Comparison of ENCODE assay signal across 27 mouse cellular contexts in the genomic region with DNA sequence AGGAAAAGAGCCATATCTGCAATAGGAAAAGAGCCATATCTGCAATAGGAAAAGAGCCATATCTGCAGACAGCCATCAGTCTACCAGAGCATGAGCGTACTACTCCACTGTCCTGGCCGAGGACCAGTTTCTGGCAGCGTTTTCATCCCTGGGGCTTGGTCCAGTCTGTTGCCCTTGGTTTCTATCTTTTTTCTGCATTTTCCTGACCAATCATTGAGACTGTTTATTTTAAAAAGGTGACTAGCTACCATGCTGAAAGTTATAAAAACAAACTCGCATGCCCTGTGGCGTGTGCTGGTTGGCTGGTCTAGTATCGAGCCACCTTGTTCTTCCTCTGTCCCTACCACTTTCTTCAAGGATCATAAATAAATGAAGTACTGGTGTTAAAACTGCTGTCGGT. TPM values are rescaled to one million over a fixed set of nuclear protein-coding genes. Genes with fewer than 3 reads are reported as not detected.
DNase-seq lines count a peak whose midpoint lies in the region; ATAC-seq lines count a peak whose summit lies in the region.
"Had no signal": no experiment of that assay in that cellular context is flagged by ENCODE, and none has a peak within 500 bp of the region (broad histone marks: within the 10 kb centered on the region; RNA-seq: fewer than 3 reads in every experiment).

No protein-coding gene starts in this region.

- ATAC-seq in kidney, embryonic 15.5 days (replicated peaks; ENCODE audit: low FRiP score) = peak; percentile 30; the same call in 1 of the 2 replicates
- ATAC-seq in megakaryocyte, adult 5-6 weeks (ENCODE audit: poor library complexity, severe bottlenecking) = no peak
- ATAC-seq: forebrain, embryonic 16.5 days; intestine, postnatal 0 days; lung, postnatal 0 days had no signal

- H3K4me1 ChIP-seq in kidney, embryonic 15.5 days = no peaks in the 10 kb centered on the region
- H3K4me1 ChIP-seq: heart, embryonic 12.5 days; hindbrain, embryonic 13.5 days; limb, embryonic 10.5 days; limb, embryonic 15.5 days; liver, embryonic 13.5 days; neural tube, embryonic 15.5 days had no signal

- no peak overlapping the region for H3K4me2 ChIP-seq in kidney, embryonic 15.5 days
- H3K4me2 ChIP-seq: heart, embryonic 12.5 days; hindbrain, embryonic 13.5 days; limb, embryonic 15.5 days; liver, embryonic 13.5 days; neural tube, embryonic 15.5 days had no signal

- intact Hi-C loops in left cerebral cortex, postnatal 4 days (cut with DNase I) = no loop called here
- intact Hi-C loops in left cerebral cortex, postnatal 10 days (cut with DNase I) = no loop called here

- 75% methylated on average over 7 of the region's 7 CpGs for WGBS in kidney, embryonic 15.5 days

- H3K9me3 ChIP-seq in kidney, embryonic 15.5 days (replicated peaks) = no peaks in the 10 kb centered on the region
- H3K9me3 ChIP-seq: G1E; heart, embryonic 12.5 days; hindbrain, embryonic 13.5 days; limb, embryonic 10.5 days; limb, embryonic 15.5 days; liver, embryonic 13.5 days; neural tube, embryonic 15.5 days had no signal

- peak overlapping the region; percentile 59 for H3K27ac ChIP-seq in kidney, embryonic 15.5 days
- H3K27ac ChIP-seq: heart, adult 2 months; hindbrain, embryonic 13.5 days; layer of hippocampus, adult 2 months; limb, embryonic 10.5 days; limb, embryonic 15.5 days; liver, embryonic 13.5 days; neural tube, embryonic 15.5 days had no signal

- no peaks in the 10 kb centered on the region for H3K27me3 ChIP-seq in kidney, embryonic 15.5 days
- H3K27me3 ChIP-seq: heart, embryonic 12.5 days; hindbrain, embryonic 13.5 days; limb, embryonic 15.5 days; liver, embryonic 13.5 days; neural tube, embryonic 15.5 days had no signal

- no peak overlapping the region for H3K4me3 ChIP-seq in kidney, embryonic 15.5 days (replicated peaks)
- H3K4me3 ChIP-seq: erythroblast, embryonic 14.5 days; heart, adult 2 months; heart, embryonic 12.5 days; hindbrain, embryonic 13.5 days; layer of hippocampus, adult 2 months; limb, embryonic 10.5 days; limb, embryonic 15.5 days; liver, embryonic 13.5 days; neural tube, embryonic 15.5 days had no signal

- DNase-seq in adrenal gland, postnatal 14 days = peak; percentile 19
- DNase-seq in adrenal gland, postnatal 36 days = no peak
- DNase-seq in left cerebral cortex, postnatal 4 days = peak; percentile 38
- no peak for DNase-seq in left cerebral cortex, postnatal 10 days (ENCODE audit: extremely low spot score in 1 of 2, low spot score in 2 of 2)
- DNase-seq in kidney, postnatal 25 days = peak; percentile 52 to 67
- no peak for DNase-seq in urinary bladder, adult 18-20 months (ENCODE audit: low spot score in 2 of 2)
- DNase-seq: cerebellum, adult 9-10 months; heart, postnatal 4 days; liver, embryonic 13.5 days; lung, adult 18-20 months; lung, postnatal 4 days; midbrain, embryonic 14.5 days; thymus, postnatal 4 days had no signal

- peaks cover 38% of the 10 kb centered on the region for H3K36me3 ChIP-seq in kidney, embryonic 15.5 days
- H3K36me3 ChIP-seq: G1E; liver, embryonic 13.5 days had no signal

- no peak overlapping the region for H3K9ac ChIP-seq in kidney, embryonic 15.5 days
- H3K9ac ChIP-seq: heart, embryonic 12.5 days; hindbrain, embryonic 13.5 days; limb, embryonic 15.5 days; liver, embryonic 13.5 days; neural tube, embryonic 15.5 days had no signal

RNA-seq across cellular contexts. Expression of a gene that starts 30.0 kb away (rescaled TPM):
- total RNA-seq in adrenal gland, postnatal 14 days (2021) = 13.3 and 13.4 TPM in 2 replicates
- 10 to 100 TPM; 10.5 to 11.5 TPM for total RNA-seq in adrenal gland, postnatal 36 days (2021)
- total RNA-seq in left cerebral cortex, postnatal 4 days (2021) = 100 to 1,000 TPM; 180 to 196 TPM
- total RNA-seq in left cerebral cortex, postnatal 10 days (2021) = 100 to 1,000 TPM; 137 to 145 TPM
- polyA plus RNA-seq in kidney, embryonic 15.5 days (2015; fragmentation: Nextera tagmentation; extraction: Ambion mirVana) = 17.6 and 20.1 TPM in 2 replicates
- total RNA-seq in megakaryocyte, adult 5-6 weeks (2015) = 0.02 and 0.36 TPM in 2 replicates
- total RNA-seq in megakaryocyte, adult 5-6 weeks (2017) = 0.04 and 0.61 TPM in 2 replicates

RNA-seq across cellular contexts. Expression of a gene that starts 42.5 kb away (rescaled TPM):
- 53.6 and 56.4 TPM in 2 replicates for total RNA-seq in adrenal gland, postnatal 14 days (2021)
- total RNA-seq in adrenal gland, postnatal 36 days (2021) = 10 to 100 TPM; 68.4 to 70.1 TPM
- total RNA-seq in left cerebral cortex, postnatal 4 days (2021) = 10 to 100 TPM; 22.5 to 25.5 TPM
- 10 to 100 TPM; 25.3 to 26.2 TPM for total RNA-seq in left cerebral cortex, postnatal 10 days (2021)
- polyA plus RNA-seq in kidney, embryonic 15.5 days (2015; fragmentation: Nextera tagmentation; extraction: Ambion mirVana) = 45.8 and 48.9 TPM in 2 replicates
- total RNA-seq in megakaryocyte, adult 5-6 weeks (2015) = 42.9 and 43.6 TPM in 2 replicates
- total RNA-seq in megakaryocyte, adult 5-6 weeks (2017) = 72.4 and 74.1 TPM in 2 replicates

Comparison
In these comparisons a context has a peak if more than half of its experiments do, and no peak if none do; other contexts are left out.
1. DNase-seq: peak in adrenal gland, postnatal 14 days (single experiment), left cerebral cortex, postnatal 4 days (single experiment) and kidney, postnatal 25 days (2 of 2); none in adrenal gland, postnatal 36 days (0 of 2), left cerebral cortex, postnatal 10 days (0 of 2) and urinary bladder, adult 18-20 months (0 of 2).